Mouse (Mus musculus) liver, adult 2 months (tissue): Measurements from ENCODE around the gene Sh3d19.

ENCODE experiments used
- CTCF ChIP-seq: fragments of 200-500 bp; IDR thresholded peaks from 2 replicates; pipeline ENCODE4 v1.5.1; 2011; ENCODE audit warnings: low read depth, low read length, control low read depth
- POLR2A ChIP-seq: fragments of 200-500 bp; IDR thresholded peaks from 2 replicates; pipeline ENCODE4 v1.6.1; 2011; ENCODE audit warnings: low read length, control low read depth; ENCODE audit not compliant: insufficient read depth; ENCODE audit errors: extremely low read depth

GRCm38 (mm10) chr3:86141366-86141765, 170.5 kb downstream of the Sh3d19 start:
- no peak for TF ChIP-seq POLR2A
- TF ChIP-seq CTCF, result no peak
